Mouse (Mus musculus): ENCODE measurements at regions not wholly inside any gene's neighbourhood (a gene's known extent, or its start where the extent isn't known, plus 50 kb on each side); places are given as distances from the start of the nearest gene placed in this dataset.
A peak's percentile ranks its signal among the peaks of the same experiment; 100 is the strongest.

DNA sequence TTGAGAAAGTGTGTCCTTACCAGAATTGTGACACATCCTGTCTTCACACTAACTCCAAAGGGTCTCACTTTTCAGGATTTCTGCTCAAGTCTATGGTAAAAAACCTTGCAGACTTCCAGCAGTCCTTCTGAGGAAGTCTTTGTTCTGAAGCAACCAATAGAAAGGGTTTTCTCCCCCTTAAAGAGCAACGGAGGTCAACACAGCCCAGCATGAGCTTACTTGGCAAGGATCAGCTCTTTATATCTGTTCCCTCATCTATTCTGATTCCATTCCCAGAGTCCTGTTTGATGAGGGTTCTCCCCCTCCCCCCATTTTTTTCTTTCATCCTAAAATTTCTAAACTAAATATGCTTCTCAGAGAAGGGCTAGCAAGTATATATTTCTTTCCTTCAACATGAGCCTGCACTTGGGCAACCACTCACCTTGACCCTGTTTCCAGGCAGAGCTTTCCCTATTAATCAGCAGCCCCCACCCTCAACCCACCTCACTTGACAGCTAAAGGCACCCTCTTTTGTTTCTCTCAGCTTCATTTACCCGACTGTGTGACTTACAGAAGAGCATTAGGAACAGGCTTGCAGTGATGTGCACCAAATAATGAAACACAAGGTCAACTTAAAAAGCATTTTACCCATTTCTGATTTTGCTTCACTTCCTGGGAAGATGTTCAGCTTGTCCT, 91.7 kb upstream of the Grik1 start:
- no peak for DNase-seq (ENCODE audit: low spot score)
- 11% methylated on average over 2 of the region's 2 CpGs for WGBS
- Histone ChIP-seq H3K36me3 (ENCODE audit: control insufficient read depth, insufficient read depth, low read length) (no peaks in the 10 kb centered on the region), H3K9me3 (ENCODE audit: control insufficient read depth, low read length) (no peaks in the 10 kb centered on the region), H3K9ac (ENCODE audit: low read depth, low read length, severe bottlenecking) (no peak overlapping the region), H3K27ac (replicated peaks; ENCODE audit: low read depth, low read length) (no peak overlapping the region), H3K27me3 (ENCODE audit: control insufficient read depth, insufficient read depth, low read length) (no peaks in the 10 kb centered on the region), H3K4me2 (replicated peaks; ENCODE audit: low read depth, low read length, severe bottlenecking) (no peak overlapping the region), H3K4me3 (replicated peaks; ENCODE audit: low read length) (no peak overlapping the region), H3K4me1 (ENCODE audit: control insufficient read depth, insufficient read depth, low read length) (no peaks in the 10 kb centered on the region)
- no peak for ATAC-seq (ENCODE audit: low FRiP score, low read depth)
- no peak for TF ChIP-seq POLR2A (IDR thresholded peaks at IDR 0.05; ENCODE audit: borderline replicate concordance, extremely low read depth, insufficient read depth, insufficient read length)

DNA sequence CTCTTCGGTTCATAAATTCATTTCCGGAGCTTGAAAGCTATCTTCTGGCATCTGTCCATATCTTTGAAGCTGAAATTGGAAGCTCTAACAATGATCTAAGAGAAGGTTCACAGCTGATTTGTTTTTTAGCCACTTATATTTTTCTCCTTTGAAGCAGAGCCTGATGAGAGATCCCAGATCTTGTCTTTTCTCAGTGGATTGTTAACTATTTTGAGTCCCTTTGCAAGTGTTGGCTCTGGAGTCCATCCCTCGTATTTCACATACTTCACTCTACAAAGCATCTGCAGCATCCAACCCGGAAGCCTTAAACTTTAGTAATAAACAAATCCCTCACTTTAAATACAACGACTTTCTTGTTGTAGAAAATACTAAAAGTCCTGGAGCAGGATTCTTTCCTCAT, 85.6 kb upstream of the Grik1 start:
- no peak overlapping the region for H3K4me2 ChIP-seq (replicated peaks; ENCODE audit: low read depth, low read length, severe bottlenecking)

DNA sequence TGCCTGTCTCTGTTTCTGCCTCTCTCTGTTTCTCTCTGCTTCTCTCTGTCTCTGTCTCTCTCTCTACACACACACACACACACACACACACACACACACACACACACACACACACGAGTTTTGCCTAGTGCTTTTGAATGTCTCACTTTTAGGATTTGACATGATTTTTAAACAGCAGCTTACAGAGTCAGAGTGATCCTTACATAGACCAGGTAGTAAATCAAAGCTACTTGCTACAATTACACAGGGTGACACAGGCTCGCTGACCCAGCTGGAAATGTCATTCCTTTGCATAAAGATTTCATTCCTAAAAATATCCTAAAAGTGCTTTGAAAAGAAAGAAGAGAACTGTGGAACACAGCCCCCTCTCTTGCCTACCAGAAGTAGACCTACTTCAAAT, 84.5 kb upstream of the Grik1 start:
- Histone ChIP-seq H3K27me3 (ENCODE audit: control insufficient read depth, insufficient read depth, low read length) (no peaks in the 10 kb centered on the region), H3K4me3 (replicated peaks; ENCODE audit: low read length) (no peak overlapping the region), H3K4me2 (replicated peaks; ENCODE audit: low read depth, low read length, severe bottlenecking) (no peak overlapping the region), H3K9me3 (ENCODE audit: control insufficient read depth, low read length) (no peaks in the 10 kb centered on the region), H3K36me3 (ENCODE audit: control insufficient read depth, insufficient read depth, low read length) (no peaks in the 10 kb centered on the region), H3K4me1 (ENCODE audit: control insufficient read depth, insufficient read depth, low read length) (no peaks in the 10 kb centered on the region), H3K9ac (ENCODE audit: low read depth, low read length, severe bottlenecking) (no peak overlapping the region), H3K27ac (replicated peaks; ENCODE audit: low read depth, low read length) (no peak overlapping the region)
- WGBS = 22% methylated on average over 2 of the region's 2 CpGs
- DNase-seq (ENCODE audit: low spot score) = no peak
- ATAC-seq (ENCODE audit: low FRiP score, low read depth) = no peak
- TF ChIP-seq POLR2A (IDR thresholded peaks at IDR 0.05; ENCODE audit: borderline replicate concordance, extremely low read depth, insufficient read depth, insufficient read length) = no peak

More for the DNA sequence above, 85.6 kb upstream of the Grik1 start:
- no peak for TF ChIP-seq POLR2A (IDR thresholded peaks at IDR 0.05; ENCODE audit: borderline replicate concordance, extremely low read depth, insufficient read depth, insufficient read length)
- no peak overlapping the region for H3K4me3 ChIP-seq (replicated peaks; ENCODE audit: low read length)
- H3K9ac ChIP-seq (ENCODE audit: low read depth, low read length, severe bottlenecking) = no peak overlapping the region
- 54% methylated on average over 5 of the region's 5 CpGs for WGBS
- no peaks in the 10 kb centered on the region for H3K36me3 ChIP-seq (ENCODE audit: control insufficient read depth, insufficient read depth, low read length)
- no peaks in the 10 kb centered on the region for H3K27me3 ChIP-seq (ENCODE audit: control insufficient read depth, insufficient read depth, low read length)
- H3K9me3 ChIP-seq (ENCODE audit: control insufficient read depth, low read length) = no peaks in the 10 kb centered on the region
- no peak for ATAC-seq (ENCODE audit: low FRiP score, low read depth)
- no peaks in the 10 kb centered on the region for H3K4me1 ChIP-seq (ENCODE audit: control insufficient read depth, insufficient read depth, low read length)
- no peak for DNase-seq (ENCODE audit: low spot score)
- no peak overlapping the region for H3K27ac ChIP-seq (replicated peaks; ENCODE audit: low read depth, low read length)

DNA sequence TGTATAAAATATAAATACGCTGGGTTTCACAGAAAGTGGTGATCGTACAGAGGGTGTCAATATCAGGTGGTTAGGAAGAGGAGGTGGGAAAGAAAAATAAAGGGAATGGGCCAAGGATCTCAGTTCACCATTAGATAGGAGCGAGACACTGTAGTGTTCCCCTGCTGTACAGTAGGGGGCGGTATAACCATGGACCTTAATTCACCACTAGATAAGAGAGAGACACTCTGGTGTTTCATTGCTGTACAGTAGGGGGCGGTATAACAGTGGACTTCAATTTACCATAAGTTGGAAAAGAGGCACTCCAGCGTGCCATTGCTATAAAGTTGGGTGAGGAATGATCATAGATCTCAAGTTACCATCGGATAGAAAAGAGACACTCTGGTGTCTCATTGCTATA, 82.0 kb upstream of the Grik1 start:
- no peak overlapping the region for H3K9ac ChIP-seq (ENCODE audit: low read depth, low read length, severe bottlenecking)
- ATAC-seq (ENCODE audit: low FRiP score, low read depth) (no peak), DNase-seq (ENCODE audit: low spot score) (peak; percentile 66)
- H3K4me1 ChIP-seq (ENCODE audit: control insufficient read depth, insufficient read depth, low read length) = no peaks in the 10 kb centered on the region
- no peaks in the 10 kb centered on the region for H3K27me3 ChIP-seq (ENCODE audit: control insufficient read depth, insufficient read depth, low read length)
- 35% methylated on average over 7 of the region's 7 CpGs for WGBS
- no peak overlapping the region for H3K27ac ChIP-seq (replicated peaks; ENCODE audit: low read depth, low read length)
- H3K9me3 ChIP-seq (ENCODE audit: control insufficient read depth, low read length) = no peaks in the 10 kb centered on the region
- H3K4me3 ChIP-seq (replicated peaks; ENCODE audit: low read length) = no peak overlapping the region
- H3K4me2 ChIP-seq (replicated peaks; ENCODE audit: low read depth, low read length, severe bottlenecking) = no peak overlapping the region
- no peaks in the 10 kb centered on the region for H3K36me3 ChIP-seq (ENCODE audit: control insufficient read depth, insufficient read depth, low read length)
- no peak for TF ChIP-seq POLR2A (IDR thresholded peaks at IDR 0.05; ENCODE audit: borderline replicate concordance, extremely low read depth, insufficient read depth, insufficient read length)

DNA sequence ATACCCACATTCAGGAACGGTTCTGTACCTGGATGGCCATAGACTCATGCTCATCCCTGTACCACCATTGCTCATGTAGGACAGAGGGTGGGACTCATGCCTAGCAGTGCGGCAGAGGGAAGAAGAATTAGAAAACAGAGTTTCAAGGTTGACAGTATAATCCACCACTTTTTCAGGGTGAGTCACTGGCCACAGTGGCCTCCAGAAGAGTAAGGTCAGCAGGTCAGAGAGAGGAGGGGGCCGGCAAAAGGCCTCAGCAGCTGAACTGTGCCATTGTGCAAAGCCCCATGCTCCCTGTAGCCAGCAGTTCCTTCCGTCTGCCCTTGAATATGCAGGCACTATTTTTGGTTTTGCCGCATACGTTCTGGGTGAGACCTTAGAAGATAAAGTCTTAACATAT, 78.1 kb upstream of the Grik1 start:
- H3K36me3 ChIP-seq (ENCODE audit: control insufficient read depth, insufficient read depth, low read length) = no peaks in the 10 kb centered on the region
- WGBS = 81% methylated on average over 6 of the region's 6 CpGs

More for the DNA sequence above, 78.1 kb upstream of the Grik1 start:
- no peak overlapping the region for H3K4me3 ChIP-seq (replicated peaks; ENCODE audit: low read length)
- H3K27me3 ChIP-seq (ENCODE audit: control insufficient read depth, insufficient read depth, low read length) = no peaks in the 10 kb centered on the region
- H3K27ac ChIP-seq (replicated peaks; ENCODE audit: low read depth, low read length) = no peak overlapping the region
- H3K4me2 ChIP-seq (replicated peaks; ENCODE audit: low read depth, low read length, severe bottlenecking) = no peak overlapping the region
- no peak for ATAC-seq (ENCODE audit: low FRiP score, low read depth)
- H3K9me3 ChIP-seq (ENCODE audit: control insufficient read depth, low read length) = no peaks in the 10 kb centered on the region
- no peak overlapping the region for H3K9ac ChIP-seq (ENCODE audit: low read depth, low read length, severe bottlenecking)
- TF ChIP-seq POLR2A (IDR thresholded peaks at IDR 0.05; ENCODE audit: borderline replicate concordance, extremely low read depth, insufficient read depth, insufficient read length) = no peak
- DNase-seq (ENCODE audit: low spot score) = no peak
- no peaks in the 10 kb centered on the region for H3K4me1 ChIP-seq (ENCODE audit: control insufficient read depth, insufficient read depth, low read length)
